Mouse (Mus musculus): ENCODE measurements at regions not wholly inside any gene's neighbourhood (a gene's known extent, or its start where the extent isn't known, plus 50 kb on each side); places are given as distances from the start of the nearest gene placed in this dataset.

DNA sequence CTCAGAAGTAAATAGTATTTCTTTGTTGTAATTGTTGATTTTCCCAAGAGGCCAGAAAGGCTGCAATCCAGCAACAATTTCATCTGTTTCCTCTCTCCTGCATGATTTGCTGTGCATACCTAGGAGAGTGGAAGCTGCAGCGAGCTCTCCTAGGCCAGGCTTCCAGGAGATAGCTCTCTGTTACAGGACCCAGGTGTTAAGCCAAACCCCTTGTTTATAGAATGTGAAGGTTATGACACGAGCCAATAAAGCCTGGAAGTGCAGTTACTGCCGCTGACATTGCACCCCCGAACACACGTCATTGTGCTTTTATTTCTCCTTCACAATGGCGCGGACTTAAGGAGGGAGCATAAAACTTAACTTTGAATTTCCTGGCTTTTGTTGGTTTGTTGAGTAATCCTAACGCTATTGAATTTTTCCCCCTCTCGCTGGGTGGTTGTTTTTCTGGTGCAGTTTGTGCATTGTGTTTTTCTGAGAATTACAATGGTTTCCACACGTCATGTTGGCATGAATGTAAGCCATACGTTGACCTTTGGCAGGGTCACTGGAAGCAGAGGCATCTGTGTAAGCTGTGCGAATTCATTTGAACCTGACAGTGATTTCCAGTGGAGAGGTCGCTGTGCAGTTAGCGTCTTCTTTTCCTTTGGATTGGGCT, 145.1 kb downstream of the Mtx2 start:
- H3K36me3 ChIP-seq (ENCODE audit: control insufficient read depth, insufficient read depth): no peaks in the 10 kb centered on the region
- TF ChIP-seq USF1 (IDR thresholded peaks at IDR 0.05; ENCODE audit: low read depth) (no peak), CEBPB (IDR thresholded peaks at IDR 0.05; ENCODE audit: low read depth) (no peak), CTCF (IDR thresholded peaks at IDR 0.05; ENCODE audit: control insufficient read depth, insufficient read depth, insufficient read length) (no peak), FOSL1 (IDR thresholded peaks at IDR 0.05; ENCODE audit: insufficient read depth, low read length, poor library complexity, severe bottlenecking) (no peak), MAX (IDR thresholded peaks at IDR 0.05) (no peak), MYOD1 (IDR thresholded peaks at IDR 0.05; ENCODE audit: control insufficient read depth, insufficient read length, low read depth) (no peak), MYOG (IDR thresholded peaks at IDR 0.05; ENCODE audit: control insufficient read depth, extremely low read depth, insufficient read length) (no peak)
- H3K79me3 ChIP-seq (ENCODE audit: low read depth): no peaks in the 10 kb centered on the region
- H3ac ChIP-seq (ENCODE audit: control insufficient read depth, insufficient read length, low read depth): no peak overlapping the region
- no peaks in the 10 kb centered on the region for H3K79me2 ChIP-seq (ENCODE audit: control insufficient read depth, insufficient read depth)
- H3K27me3 ChIP-seq (ENCODE audit: control insufficient read depth, insufficient read depth, insufficient read length): peaks cover 17% of the 10 kb centered on the region
- H3K4me3 ChIP-seq (ENCODE audit: insufficient read depth, poor library complexity, severe bottlenecking): no peak overlapping the region

DNA sequence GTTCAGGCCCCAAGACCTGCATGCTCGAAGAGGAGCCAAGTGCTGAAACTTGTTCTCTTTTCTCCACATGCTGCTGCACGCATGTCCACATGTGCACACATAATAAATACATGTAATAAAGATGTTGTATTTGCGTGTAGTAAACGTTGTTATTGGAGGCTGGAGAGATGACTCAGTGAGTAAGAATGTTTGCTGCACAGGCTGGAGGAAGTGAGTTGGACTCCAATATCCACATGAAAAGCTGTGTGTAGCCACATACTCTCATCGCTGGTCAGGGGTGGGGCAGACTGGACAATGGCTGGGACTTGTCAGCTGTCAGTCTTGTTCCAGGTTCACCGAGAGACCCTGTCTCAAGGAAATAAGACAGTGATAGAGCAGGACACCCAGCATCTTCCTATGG, 147.8 kb downstream of the Mtx2 start:
- Histone ChIP-seq H3K27me3 (ENCODE audit: control insufficient read depth, insufficient read depth, insufficient read length) (peaks cover 12% of the 10 kb centered on the region), H3K36me3 (ENCODE audit: control insufficient read depth, insufficient read depth) (no peaks in the 10 kb centered on the region), H3ac (ENCODE audit: control insufficient read depth, insufficient read length, low read depth) (no peak overlapping the region), H3K4me3 (ENCODE audit: insufficient read depth, poor library complexity, severe bottlenecking) (no peak overlapping the region), H3K79me3 (ENCODE audit: low read depth) (no peaks in the 10 kb centered on the region), H3K79me2 (ENCODE audit: control insufficient read depth, insufficient read depth) (no peaks in the 10 kb centered on the region)
- TF ChIP-seq CTCF (IDR thresholded peaks at IDR 0.05; ENCODE audit: control insufficient read depth, insufficient read depth, insufficient read length): no peak
- TF ChIP-seq MAX (IDR thresholded peaks at IDR 0.05): no peak
- no peak for TF ChIP-seq USF1 (IDR thresholded peaks at IDR 0.05; ENCODE audit: low read depth)
- TF ChIP-seq MYOD1 (IDR thresholded peaks at IDR 0.05; ENCODE audit: control insufficient read depth, insufficient read length, low read depth): no peak
- no peak for TF ChIP-seq FOSL1 (IDR thresholded peaks at IDR 0.05; ENCODE audit: insufficient read depth, low read length, poor library complexity, severe bottlenecking)
- no peak for TF ChIP-seq MYOG (IDR thresholded peaks at IDR 0.05; ENCODE audit: control insufficient read depth, extremely low read depth, insufficient read length)

- Histone ChIP-seq H3ac (ENCODE audit: control insufficient read depth, insufficient read length, low read depth) (no peak overlapping the region), H3K79me2 (ENCODE audit: control insufficient read depth, insufficient read depth) (no peaks in the 10 kb centered on the region), H3K79me3 (ENCODE audit: low read depth) (no peaks in the 10 kb centered on the region), H3K36me3 (ENCODE audit: control insufficient read depth, insufficient read depth) (no peaks in the 10 kb centered on the region), H3K27me3 (ENCODE audit: control insufficient read depth, insufficient read depth, insufficient read length) (peaks cover 12% of the 10 kb centered on the region), H3K4me3 (ENCODE audit: insufficient read depth, poor library complexity, severe bottlenecking) (no peak overlapping the region)
- TF ChIP-seq MYOG (IDR thresholded peaks at IDR 0.05; ENCODE audit: control insufficient read depth, extremely low read depth, insufficient read length): no peak
- TF ChIP-seq FOSL1 (IDR thresholded peaks at IDR 0.05; ENCODE audit: insufficient read depth, low read length, poor library complexity, severe bottlenecking): no peak
- TF ChIP-seq USF1 (IDR thresholded peaks at IDR 0.05; ENCODE audit: low read depth): no peak
- no peak for TF ChIP-seq CEBPB (IDR thresholded peaks at IDR 0.05; ENCODE audit: low read depth)
- no peak for TF ChIP-seq MAX (IDR thresholded peaks at IDR 0.05)
- no peak for TF ChIP-seq CTCF (IDR thresholded peaks at IDR 0.05; ENCODE audit: control insufficient read depth, insufficient read depth, insufficient read length)
- TF ChIP-seq MYOD1 (IDR thresholded peaks at IDR 0.05; ENCODE audit: control insufficient read depth, insufficient read length, low read depth): no peak
Measured at GRCm38 (mm10) chr2:74974595-74975325, 149.2 kb downstream of the Mtx2 start.

GRCm38 (mm10) chr2:74977348-74977747, 151.7 kb downstream of the Mtx2 start:
- no peak overlapping the region for H3K4me3 ChIP-seq (ENCODE audit: insufficient read depth, poor library complexity, severe bottlenecking)
- H3K36me3 ChIP-seq (ENCODE audit: control insufficient read depth, insufficient read depth): no peaks in the 10 kb centered on the region
- peaks cover 5% of the 10 kb centered on the region for H3K27me3 ChIP-seq (ENCODE audit: control insufficient read depth, insufficient read depth, insufficient read length)
- H3K79me2 ChIP-seq (ENCODE audit: control insufficient read depth, insufficient read depth): no peaks in the 10 kb centered on the region
- H3K79me3 ChIP-seq (ENCODE audit: low read depth): no peaks in the 10 kb centered on the region
- TF ChIP-seq USF1 (IDR thresholded peaks at IDR 0.05; ENCODE audit: low read depth): no peak
- TF ChIP-seq CEBPB (IDR thresholded peaks at IDR 0.05; ENCODE audit: low read depth): no peak
- no peak for TF ChIP-seq MYOG (IDR thresholded peaks at IDR 0.05; ENCODE audit: control insufficient read depth, extremely low read depth, insufficient read length)
- TF ChIP-seq FOSL1 (IDR thresholded peaks at IDR 0.05; ENCODE audit: insufficient read depth, low read length, poor library complexity, severe bottlenecking): no peak
- TF ChIP-seq MAX (IDR thresholded peaks at IDR 0.05): no peak
- TF ChIP-seq CTCF (IDR thresholded peaks at IDR 0.05; ENCODE audit: control insufficient read depth, insufficient read depth, insufficient read length): no peak
- TF ChIP-seq MYOD1 (IDR thresholded peaks at IDR 0.05; ENCODE audit: control insufficient read depth, insufficient read length, low read depth): no peak
- no peak overlapping the region for H3ac ChIP-seq (ENCODE audit: control insufficient read depth, insufficient read length, low read depth)

DNA sequence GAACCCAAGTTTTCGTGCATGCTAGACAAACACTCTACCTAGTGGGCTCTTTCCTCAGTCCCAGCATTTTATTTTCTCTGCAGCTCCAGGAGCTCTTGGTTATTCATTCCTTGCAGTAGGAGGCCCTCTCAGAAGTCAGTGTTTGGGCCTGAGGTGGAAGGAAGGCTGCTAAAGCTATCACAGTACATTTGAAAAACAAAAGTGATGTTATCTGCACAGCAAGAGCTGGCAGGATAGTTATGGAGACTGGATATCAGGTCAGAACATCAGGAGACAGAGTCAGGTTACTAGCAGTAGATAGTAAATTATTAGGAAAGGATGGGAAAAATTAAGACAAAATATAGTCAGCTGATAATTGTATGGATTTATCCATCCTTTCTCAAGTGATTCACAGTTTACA, 152.2 kb downstream of the Mtx2 start:
- TF ChIP-seq CEBPB (IDR thresholded peaks at IDR 0.05; ENCODE audit: low read depth) (no peak), CTCF (IDR thresholded peaks at IDR 0.05; ENCODE audit: control insufficient read depth, insufficient read depth, insufficient read length) (no peak), FOSL1 (IDR thresholded peaks at IDR 0.05; ENCODE audit: insufficient read depth, low read length, poor library complexity, severe bottlenecking) (no peak), USF1 (IDR thresholded peaks at IDR 0.05; ENCODE audit: low read depth) (no peak)
- no peaks in the 10 kb centered on the region for H3K79me3 ChIP-seq (ENCODE audit: low read depth)
- no peaks in the 10 kb centered on the region for H3K79me2 ChIP-seq (ENCODE audit: control insufficient read depth, insufficient read depth)
- peaks cover 5% of the 10 kb centered on the region for H3K27me3 ChIP-seq (ENCODE audit: control insufficient read depth, insufficient read depth, insufficient read length)
- H3K4me3 ChIP-seq (ENCODE audit: insufficient read depth, poor library complexity, severe bottlenecking): no peak overlapping the region
- H3ac ChIP-seq (ENCODE audit: control insufficient read depth, insufficient read length, low read depth): no peak overlapping the region
- H3K36me3 ChIP-seq (ENCODE audit: control insufficient read depth, insufficient read depth): no peaks in the 10 kb centered on the region

Data from C2C12 (cell line).